Mouse (Mus musculus): ENCODE results near the gene Inafm1. TPM values are rescaled to one million over a fixed set of nuclear protein-coding genes. Genes with fewer than 3 reads are reported as not detected.
A peak's percentile ranks its signal among the peaks of the same experiment; 100 is the strongest.

Gene Inafm1
- total and polyA plus RNA-seq, 3 experiments = 4.1 to 92.0 (median 18.8) TPM

- ATAC-seq (ENCODE audit: extremely low read depth, insufficient number of reproducible peaks, low FRiP score, poor library complexity, severe bottlenecking) = no peak
- Histone ChIP-seq H3K36me3 (replicated peaks) (no peaks in the 10 kb centered on the region), H3K4me1 (ENCODE audit: insufficient read depth, low read depth, low read length) (peaks cover 34% of the 10 kb centered on the region), H3K4me3 (ENCODE audit: low read depth, low read length) (no peak overlapping the region), H3K27me3 (ENCODE audit: insufficient read depth, low read length) (no peaks in the 10 kb centered on the region), H3K9me3 (replicated peaks) (no peaks in the 10 kb centered on the region)
- DNase-seq (ENCODE audit: low spot score) = no peak
- no peak for TF ChIP-seq GATA1 (IDR thresholded peaks at IDR 0.05; ENCODE audit: borderline replicate concordance, low read length)
- no peak for TF ChIP-seq CTCF (IDR thresholded peaks at IDR 0.05; ENCODE audit: low read depth, low read length)
- no peak for TF ChIP-seq POLR2AphosphoS5 (IDR thresholded peaks at IDR 0.05; ENCODE audit: insufficient replicate concordance, low read depth, low read length)
- TF ChIP-seq GATA2 (IDR thresholded peaks at IDR 0.05; ENCODE audit: borderline replicate concordance, low read depth, low read length) = no peak
- no peak for TF ChIP-seq TAL1 (conservative IDR thresholded peaks at IDR 0.05; ENCODE audit: low read depth, low read length)
These were observed 20.9 kb upstream of the Inafm1 start for GRCm38 (mm10) chr7:16294346-16294745.

- DNase-seq (ENCODE audit: low spot score) (no peak), ATAC-seq (ENCODE audit: extremely low read depth, insufficient number of reproducible peaks, low FRiP score, poor library complexity, severe bottlenecking) (no peak)
- Histone ChIP-seq H3K4me1 (ENCODE audit: insufficient read depth, low read depth, low read length) (peaks cover 26% of the 10 kb centered on the region), H3K27me3 (ENCODE audit: insufficient read depth, low read length) (no peaks in the 10 kb centered on the region), H3K36me3 (replicated peaks) (peaks cover 21% of the 10 kb centered on the region), H3K4me3 (ENCODE audit: low read depth, low read length) (no peak overlapping the region), H3K9me3 (replicated peaks) (no peaks in the 10 kb centered on the region)
- TF ChIP-seq TAL1 (conservative IDR thresholded peaks at IDR 0.05; ENCODE audit: low read depth, low read length) = no peak
- TF ChIP-seq GATA1 (IDR thresholded peaks at IDR 0.05; ENCODE audit: borderline replicate concordance, low read length) = no peak
- no peak for TF ChIP-seq GATA2 (IDR thresholded peaks at IDR 0.05; ENCODE audit: borderline replicate concordance, low read depth, low read length)
- no peak for TF ChIP-seq POLR2AphosphoS5 (IDR thresholded peaks at IDR 0.05; ENCODE audit: insufficient replicate concordance, low read depth, low read length)
- TF ChIP-seq CTCF (IDR thresholded peaks at IDR 0.05; ENCODE audit: low read depth, low read length) = no peak
These were observed 14.4 kb upstream of the Inafm1 start for GRCm38 (mm10) chr7:16287791-16288190.

- TF ChIP-seq CTCF (IDR thresholded peaks at IDR 0.05; ENCODE audit: low read depth, low read length) (no peak), GATA1 (IDR thresholded peaks at IDR 0.05; ENCODE audit: borderline replicate concordance, low read length) (no peak), TAL1 (conservative IDR thresholded peaks at IDR 0.05; ENCODE audit: low read depth, low read length) (no peak), POLR2AphosphoS5 (IDR thresholded peaks at IDR 0.05; ENCODE audit: insufficient replicate concordance, low read depth, low read length) (no peak), GATA2 (IDR thresholded peaks at IDR 0.05; ENCODE audit: borderline replicate concordance, low read depth, low read length) (no peak)
- Histone ChIP-seq H3K4me1 (ENCODE audit: insufficient read depth, low read depth, low read length) (peaks cover 26% of the 10 kb centered on the region), H3K4me3 (ENCODE audit: low read depth, low read length) (peak overlapping the region; percentile 76; the same call in 1 of the 2 replicates), H3K27me3 (ENCODE audit: insufficient read depth, low read length) (no peaks in the 10 kb centered on the region), H3K9me3 (replicated peaks) (no peaks in the 10 kb centered on the region), H3K36me3 (replicated peaks) (peaks cover 29% of the 10 kb centered on the region)
- ATAC-seq (ENCODE audit: extremely low read depth, insufficient number of reproducible peaks, low FRiP score, poor library complexity, severe bottlenecking) (no peak), DNase-seq (ENCODE audit: low spot score) (no peak)
These were observed 13.6 kb upstream of the Inafm1 start for GRCm38 (mm10) chr7:16287016-16287415.

- TF ChIP-seq GATA2 (IDR thresholded peaks at IDR 0.05; ENCODE audit: borderline replicate concordance, low read depth, low read length) (no peak), POLR2AphosphoS5 (IDR thresholded peaks at IDR 0.05; ENCODE audit: insufficient replicate concordance, low read depth, low read length) (no peak), TAL1 (conservative IDR thresholded peaks at IDR 0.05; ENCODE audit: low read depth, low read length) (no peak), GATA1 (IDR thresholded peaks at IDR 0.05; ENCODE audit: borderline replicate concordance, low read length) (no peak), CTCF (IDR thresholded peaks at IDR 0.05; ENCODE audit: low read depth, low read length) (no peak)
- Histone ChIP-seq H3K36me3 (replicated peaks) (peaks cover 36% of the 10 kb centered on the region), H3K9me3 (replicated peaks) (no peaks in the 10 kb centered on the region), H3K4me1 (ENCODE audit: insufficient read depth, low read depth, low read length) (peaks cover 28% of the 10 kb centered on the region), H3K27me3 (ENCODE audit: insufficient read depth, low read length) (no peaks in the 10 kb centered on the region), H3K4me3 (ENCODE audit: low read depth, low read length) (peak within 1 kb of the TSS; percentile 76)
- ATAC-seq (ENCODE audit: extremely low read depth, insufficient number of reproducible peaks, low FRiP score, poor library complexity, severe bottlenecking) (peak; percentile 84), DNase-seq (ENCODE audit: low spot score) (peak; percentile 84)
These were observed 12.9 kb upstream of the Inafm1 start, which contains the start of gene Ccdc9 for GRCm38 (mm10) chr7:16286026-16286961. TSS of gene Ccdc9 (minus strand) at chr7:16286795.

- TF ChIP-seq CTCF (IDR thresholded peaks at IDR 0.05; ENCODE audit: low read depth, low read length) = no peak
- TF ChIP-seq POLR2AphosphoS5 (IDR thresholded peaks at IDR 0.05; ENCODE audit: insufficient replicate concordance, low read depth, low read length) = no peak
- TF ChIP-seq GATA2 (IDR thresholded peaks at IDR 0.05; ENCODE audit: borderline replicate concordance, low read depth, low read length) = no peak
- TF ChIP-seq GATA1 (IDR thresholded peaks at IDR 0.05; ENCODE audit: borderline replicate concordance, low read length) = no peak
- no peak for TF ChIP-seq TAL1 (conservative IDR thresholded peaks at IDR 0.05; ENCODE audit: low read depth, low read length)
- no peaks in the 10 kb centered on the region for H3K9me3 ChIP-seq (replicated peaks)
- H3K4me3 ChIP-seq (ENCODE audit: low read depth, low read length) = peak overlapping the region; percentile 76
- peak; percentile 12 for ATAC-seq (ENCODE audit: extremely low read depth, insufficient number of reproducible peaks, low FRiP score, poor library complexity, severe bottlenecking)
- peak; percentile 52 for DNase-seq (ENCODE audit: low spot score)
- H3K36me3 ChIP-seq (replicated peaks) = peaks cover 43% of the 10 kb centered on the region
- peaks cover 28% of the 10 kb centered on the region for H3K4me1 ChIP-seq (ENCODE audit: insufficient read depth, low read depth, low read length)
- no peaks in the 10 kb centered on the region for H3K27me3 ChIP-seq (ENCODE audit: insufficient read depth, low read length)
These were observed 12.1 kb upstream of the Inafm1 start for GRCm38 (mm10) chr7:16285450-16286025.

GRCm38 (mm10) chr7:16284904-16285303 is 11.5 kb upstream of the Inafm1 start:
- no peaks in the 10 kb centered on the region for H3K9me3 ChIP-seq (replicated peaks)
- H3K4me3 ChIP-seq (ENCODE audit: low read depth, low read length) = peak overlapping the region; percentile 76
- DNase-seq (ENCODE audit: low spot score) (no peak), ATAC-seq (ENCODE audit: extremely low read depth, insufficient number of reproducible peaks, low FRiP score, poor library complexity, severe bottlenecking) (no peak)
- peaks cover 49% of the 10 kb centered on the region for H3K36me3 ChIP-seq (replicated peaks)
- H3K4me1 ChIP-seq (ENCODE audit: insufficient read depth, low read depth, low read length) = peaks cover 28% of the 10 kb centered on the region
- no peak for TF ChIP-seq TAL1 (conservative IDR thresholded peaks at IDR 0.05; ENCODE audit: low read depth, low read length)
- no peaks in the 10 kb centered on the region for H3K27me3 ChIP-seq (ENCODE audit: insufficient read depth, low read length)

Data from G1E (cell line).